Mouse (Mus musculus): ENCODE measurements at regions not wholly inside any gene's neighbourhood (a gene's known extent, or its start where the extent isn't known, plus 50 kb on each side); places are given as distances from the start of the nearest gene placed in this dataset.

DNA sequence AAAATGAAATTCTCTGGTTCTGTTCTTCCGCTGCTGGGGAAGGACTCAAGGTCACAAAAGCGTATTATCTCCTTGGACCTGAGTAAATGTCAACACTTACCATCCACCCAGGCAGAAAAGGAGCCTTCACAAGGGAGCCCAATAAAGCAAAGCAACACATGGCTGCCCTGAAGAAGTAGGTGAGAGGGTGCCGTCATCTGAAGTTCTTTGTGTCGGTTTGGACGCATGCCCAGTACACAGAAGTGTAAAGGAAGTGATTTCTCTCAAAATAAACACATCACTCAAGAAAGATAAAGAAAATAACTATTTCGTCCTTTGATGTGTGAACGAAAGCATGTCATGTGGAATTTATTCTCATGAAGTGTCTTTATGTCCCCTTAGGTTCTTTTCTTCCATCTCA lies 559.0 kb upstream of the A1bg start:
- H3K4me2 ChIP-seq (replicated peaks; ENCODE audit: low read depth, low read length): no peak overlapping the region
- ATAC-seq (ENCODE audit: low FRiP score) (no peak), DNase-seq (ENCODE audit: low spot score) (no peak)
- H3K9me3 ChIP-seq (ENCODE audit: control insufficient read depth, low read length): no peaks in the 10 kb centered on the region
- H3K9ac ChIP-seq (ENCODE audit: low read depth, low read length): no peak overlapping the region
- WGBS: 77% methylated on average over 7 of the region's 7 CpGs
- no peak overlapping the region for H3K4me3 ChIP-seq (ENCODE audit: low read depth, low read length)
- no peak overlapping the region for H3K27ac ChIP-seq (ENCODE audit: low read depth, low read length)
- no peaks in the 10 kb centered on the region for H3K27me3 ChIP-seq (ENCODE audit: control insufficient read depth, insufficient read depth, low read length)
- H3K4me1 ChIP-seq (replicated peaks; ENCODE audit: control insufficient read depth, insufficient read depth, low read length): no peaks in the 10 kb centered on the region
- no peaks in the 10 kb centered on the region for H3K36me3 ChIP-seq (ENCODE audit: control insufficient read depth, insufficient read depth, low read length)

DNA sequence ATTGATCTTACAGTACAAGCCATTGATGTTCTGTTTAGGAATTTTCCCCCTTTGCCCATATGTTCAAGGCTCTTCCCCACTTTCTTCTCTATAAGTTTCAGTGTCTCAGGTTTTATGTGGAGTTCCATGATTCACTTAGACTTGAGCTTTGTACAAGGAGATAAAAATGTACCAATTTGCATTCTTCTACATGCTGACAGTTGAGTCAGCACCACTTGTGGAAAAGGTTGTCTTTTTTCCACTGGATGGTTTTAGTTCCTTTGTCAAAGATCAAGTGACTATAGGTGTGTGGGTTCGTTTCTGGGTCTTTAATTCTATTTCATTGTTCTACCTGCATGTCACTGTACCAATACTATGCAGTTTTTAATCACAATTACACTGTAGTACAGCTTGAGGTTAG lies 551.1 kb upstream of the A1bg start:
- Histone ChIP-seq H3K36me3 (ENCODE audit: control insufficient read depth, insufficient read depth, low read length) (no peaks in the 10 kb centered on the region), H3K27ac (ENCODE audit: low read depth, low read length) (no peak overlapping the region), H3K4me2 (replicated peaks; ENCODE audit: low read depth, low read length) (no peak overlapping the region), H3K9me3 (ENCODE audit: control insufficient read depth, low read length) (no peaks in the 10 kb centered on the region), H3K4me1 (replicated peaks; ENCODE audit: control insufficient read depth, insufficient read depth, low read length) (no peaks in the 10 kb centered on the region), H3K27me3 (ENCODE audit: control insufficient read depth, insufficient read depth, low read length) (no peaks in the 10 kb centered on the region), H3K4me3 (ENCODE audit: low read depth, low read length) (no peak overlapping the region), H3K9ac (ENCODE audit: low read depth, low read length) (no peak overlapping the region)
- whole genome bisulfite sequencing: 52% methylated on average over 1 of the region's 1 CpGs
- no peak for DNase-seq (ENCODE audit: low spot score)
- no peak for ATAC-seq (ENCODE audit: low FRiP score)

- Histone ChIP-seq H3K27me3 (ENCODE audit: control insufficient read depth, insufficient read depth, low read length) (no peaks in the 10 kb centered on the region), H3K36me3 (ENCODE audit: control insufficient read depth, insufficient read depth, low read length) (no peaks in the 10 kb centered on the region), H3K9ac (ENCODE audit: low read depth, low read length) (no peak overlapping the region), H3K4me2 (replicated peaks; ENCODE audit: low read depth, low read length) (no peak overlapping the region), H3K9me3 (ENCODE audit: control insufficient read depth, low read length) (no peaks in the 10 kb centered on the region), H3K27ac (ENCODE audit: low read depth, low read length) (no peak overlapping the region), H3K4me3 (ENCODE audit: low read depth, low read length) (no peak overlapping the region), H3K4me1 (replicated peaks; ENCODE audit: control insufficient read depth, insufficient read depth, low read length) (no peaks in the 10 kb centered on the region)
- DNase-seq (ENCODE audit: low spot score): no peak
- WGBS: 93% methylated on average over 5 of the region's 5 CpGs
- no peak for ATAC-seq (ENCODE audit: low FRiP score)
These were observed 532.2 kb upstream of the A1bg start for GRCm38 (mm10) chr15:61455042-61455441.

DNA sequence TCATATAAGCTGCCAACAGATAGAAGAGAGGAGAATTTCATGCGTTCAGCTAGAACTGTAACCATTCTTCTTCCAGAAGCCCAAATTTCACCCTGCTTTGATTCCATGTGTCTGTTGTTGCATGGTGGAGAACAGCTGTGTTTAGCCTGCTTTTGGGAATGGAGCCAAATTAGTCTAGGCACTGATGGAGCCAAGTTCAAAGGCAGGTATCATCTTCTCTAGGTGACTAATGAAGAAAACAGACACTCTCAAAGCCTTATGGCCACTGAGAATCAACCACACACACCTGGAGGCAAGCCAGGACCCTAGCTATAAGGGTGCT lies 531.5 kb upstream of the A1bg start:
- H3K27ac ChIP-seq (ENCODE audit: low read depth, low read length): no peak overlapping the region
- H3K4me2 ChIP-seq (replicated peaks; ENCODE audit: low read depth, low read length): no peak overlapping the region
- no peaks in the 10 kb centered on the region for H3K27me3 ChIP-seq (ENCODE audit: control insufficient read depth, insufficient read depth, low read length)
- H3K4me1 ChIP-seq (replicated peaks; ENCODE audit: control insufficient read depth, insufficient read depth, low read length): no peaks in the 10 kb centered on the region
- H3K9ac ChIP-seq (ENCODE audit: low read depth, low read length): no peak overlapping the region
- H3K36me3 ChIP-seq (ENCODE audit: control insufficient read depth, insufficient read depth, low read length): no peaks in the 10 kb centered on the region
- WGBS: 93% methylated on average over 1 of the region's 1 CpGs
- ATAC-seq (ENCODE audit: low FRiP score): no peak
- H3K9me3 ChIP-seq (ENCODE audit: control insufficient read depth, low read length): no peaks in the 10 kb centered on the region
- DNase-seq (ENCODE audit: low spot score): no peak
- no peak overlapping the region for H3K4me3 ChIP-seq (ENCODE audit: low read depth, low read length)

DNA sequence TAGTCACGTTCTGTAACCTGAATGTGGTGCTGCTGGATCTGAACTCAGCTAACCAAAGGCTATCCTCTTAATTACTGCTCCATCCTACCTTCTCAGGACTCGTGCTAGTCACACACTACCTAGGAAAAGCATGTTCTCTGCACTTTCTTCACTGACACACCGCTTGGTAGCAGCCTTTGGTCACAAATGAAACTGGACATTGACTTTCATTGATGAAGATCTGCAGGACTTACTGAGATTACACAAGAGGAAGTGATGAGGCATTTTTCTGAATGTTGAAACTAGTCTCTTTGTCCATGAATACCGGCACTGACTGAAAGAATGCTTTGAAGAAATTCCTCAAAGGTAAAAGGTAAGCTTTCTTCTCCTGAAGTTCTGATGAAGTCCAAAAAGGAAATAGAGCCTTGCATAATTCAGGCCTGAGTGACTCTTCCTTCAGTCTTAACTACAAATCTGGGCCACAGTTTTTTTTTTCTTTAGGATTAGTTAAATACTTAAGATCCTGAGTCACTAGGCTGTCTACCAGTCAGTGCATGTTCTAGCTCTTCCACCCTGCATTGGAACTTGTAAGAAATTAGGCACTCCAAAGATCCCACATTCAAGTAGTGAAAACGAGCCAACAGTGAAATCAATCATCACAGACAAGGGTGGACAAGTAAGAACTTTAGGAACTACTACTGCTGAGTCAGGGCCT lies 531.0 kb upstream of the A1bg start:
- no peak for ATAC-seq (ENCODE audit: low FRiP score)
- Histone ChIP-seq H3K27ac (ENCODE audit: low read depth, low read length) (no peak overlapping the region), H3K4me1 (replicated peaks; ENCODE audit: control insufficient read depth, insufficient read depth, low read length) (no peaks in the 10 kb centered on the region), H3K9ac (ENCODE audit: low read depth, low read length) (no peak overlapping the region), H3K4me2 (replicated peaks; ENCODE audit: low read depth, low read length) (no peak overlapping the region), H3K36me3 (ENCODE audit: control insufficient read depth, insufficient read depth, low read length) (no peaks in the 10 kb centered on the region), H3K4me3 (ENCODE audit: low read depth, low read length) (no peak overlapping the region), H3K27me3 (ENCODE audit: control insufficient read depth, insufficient read depth, low read length) (no peaks in the 10 kb centered on the region), H3K9me3 (ENCODE audit: control insufficient read depth, low read length) (no peaks in the 10 kb centered on the region)
- WGBS: 83% methylated on average over 5 of the region's 5 CpGs
- DNase-seq (ENCODE audit: low spot score): no peak

DNA sequence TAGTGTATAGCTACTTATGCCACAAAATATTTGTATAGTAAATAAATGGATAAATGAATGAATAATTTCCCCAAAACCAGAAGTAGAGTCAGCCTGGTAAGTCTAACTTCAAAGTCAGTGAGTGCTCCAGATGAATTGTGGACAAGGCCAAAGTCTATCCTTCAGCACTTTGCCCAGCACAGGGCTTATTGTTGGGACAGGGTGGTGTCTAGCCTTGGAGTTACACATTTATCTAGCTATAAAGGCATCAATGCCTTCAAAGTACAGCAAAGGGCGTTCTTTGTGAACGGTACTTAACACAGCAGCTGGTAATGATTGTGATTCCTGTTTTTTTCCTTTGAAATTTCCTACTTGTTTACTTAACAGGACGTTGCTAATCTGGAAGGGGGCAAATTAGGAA lies 527.4 kb upstream of the A1bg start:
- ATAC-seq (ENCODE audit: low FRiP score): no peak
- Histone ChIP-seq H3K27ac (ENCODE audit: low read depth, low read length) (no peak overlapping the region), H3K9me3 (ENCODE audit: control insufficient read depth, low read length) (no peaks in the 10 kb centered on the region), H3K4me3 (ENCODE audit: low read depth, low read length) (no peak overlapping the region), H3K4me1 (replicated peaks; ENCODE audit: control insufficient read depth, insufficient read depth, low read length) (no peaks in the 10 kb centered on the region), H3K27me3 (ENCODE audit: control insufficient read depth, insufficient read depth, low read length) (no peaks in the 10 kb centered on the region), H3K4me2 (replicated peaks; ENCODE audit: low read depth, low read length) (no peak overlapping the region), H3K36me3 (ENCODE audit: control insufficient read depth, insufficient read depth, low read length) (no peaks in the 10 kb centered on the region), H3K9ac (ENCODE audit: low read depth, low read length) (no peak overlapping the region)
- 57% methylated on average over 3 of the region's 3 CpGs for WGBS
- DNase-seq (ENCODE audit: low spot score): no peak

DNA sequence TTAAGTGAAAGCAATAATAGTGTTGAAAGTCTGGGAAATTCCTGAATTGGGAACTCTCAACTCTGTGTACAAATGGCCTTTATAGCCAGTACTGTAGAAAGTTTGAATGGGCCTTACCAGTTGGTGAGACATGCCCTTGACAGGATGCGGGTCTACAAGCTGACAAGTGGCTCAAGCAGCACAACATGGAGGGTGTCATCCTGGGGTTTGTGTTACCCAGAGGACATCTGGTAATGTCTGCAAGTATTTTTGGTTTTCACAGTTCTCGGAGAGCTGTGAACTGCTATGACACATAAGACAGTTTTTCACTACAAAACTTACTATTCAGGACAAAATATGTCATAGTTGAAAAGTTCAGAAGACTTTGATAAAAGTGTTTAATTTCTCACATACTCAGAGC lies 525.7 kb upstream of the A1bg start:
- no peak for DNase-seq (ENCODE audit: low spot score)
- Histone ChIP-seq H3K36me3 (ENCODE audit: control insufficient read depth, insufficient read depth, low read length) (no peaks in the 10 kb centered on the region), H3K4me3 (ENCODE audit: low read depth, low read length) (no peak overlapping the region), H3K9me3 (ENCODE audit: control insufficient read depth, low read length) (no peaks in the 10 kb centered on the region), H3K4me2 (replicated peaks; ENCODE audit: low read depth, low read length) (no peak overlapping the region), H3K9ac (ENCODE audit: low read depth, low read length) (no peak overlapping the region), H3K4me1 (replicated peaks; ENCODE audit: control insufficient read depth, insufficient read depth, low read length) (no peaks in the 10 kb centered on the region), H3K27me3 (ENCODE audit: control insufficient read depth, insufficient read depth, low read length) (no peaks in the 10 kb centered on the region), H3K27ac (ENCODE audit: low read depth, low read length) (no peak overlapping the region)
- 94% methylated on average over 2 of the region's 2 CpGs for WGBS
- ATAC-seq (ENCODE audit: low FRiP score): no peak

DNA sequence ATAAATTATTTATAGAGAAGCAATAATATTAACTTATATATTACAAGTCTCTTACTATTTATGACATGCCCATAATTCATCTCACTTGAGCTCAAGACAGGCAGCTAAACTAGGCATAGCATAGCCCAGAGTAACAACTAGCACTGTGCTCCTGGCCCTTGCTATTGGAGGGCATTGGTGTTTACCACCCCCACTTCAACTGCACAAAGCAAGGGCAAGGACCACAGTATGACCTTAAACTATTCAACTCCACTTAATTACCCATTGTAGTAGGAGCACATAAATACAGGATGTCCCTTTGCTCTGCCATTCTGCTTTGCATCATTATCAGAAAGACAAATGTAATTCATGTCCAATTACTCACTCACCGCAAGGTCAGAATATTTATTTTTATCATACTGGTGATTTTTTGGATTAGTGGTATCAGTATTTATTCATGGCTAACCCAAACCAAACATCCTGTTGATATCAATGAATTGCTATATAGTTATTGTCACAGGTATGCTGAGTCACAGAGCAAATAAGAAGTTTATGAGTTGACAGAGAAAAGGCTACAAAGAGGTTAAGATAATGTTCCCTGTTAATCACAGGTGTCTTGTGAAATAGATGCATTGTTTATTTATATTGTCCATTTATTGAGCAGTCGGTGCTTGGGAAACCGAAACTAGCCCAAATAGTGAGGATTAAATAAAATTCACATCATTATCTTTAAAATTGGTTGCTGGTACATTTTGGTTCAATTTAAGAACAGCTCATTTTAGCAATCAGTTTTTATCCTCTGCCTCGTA lies 523.4 kb upstream of the A1bg start:
- 89% methylated on average over 4 of the region's 4 CpGs for WGBS
- DNase-seq (ENCODE audit: low spot score) (no peak), ATAC-seq (ENCODE audit: low FRiP score) (no peak)
- Histone ChIP-seq H3K9ac (ENCODE audit: low read depth, low read length) (no peak overlapping the region), H3K4me2 (replicated peaks; ENCODE audit: low read depth, low read length) (no peak overlapping the region), H3K36me3 (ENCODE audit: control insufficient read depth, insufficient read depth, low read length) (no peaks in the 10 kb centered on the region), H3K9me3 (ENCODE audit: control insufficient read depth, low read length) (no peaks in the 10 kb centered on the region), H3K4me3 (ENCODE audit: low read depth, low read length) (no peak overlapping the region), H3K27ac (ENCODE audit: low read depth, low read length) (no peak overlapping the region), H3K27me3 (ENCODE audit: control insufficient read depth, insufficient read depth, low read length) (no peaks in the 10 kb centered on the region), H3K4me1 (replicated peaks; ENCODE audit: control insufficient read depth, insufficient read depth, low read length) (no peaks in the 10 kb centered on the region)

DNA sequence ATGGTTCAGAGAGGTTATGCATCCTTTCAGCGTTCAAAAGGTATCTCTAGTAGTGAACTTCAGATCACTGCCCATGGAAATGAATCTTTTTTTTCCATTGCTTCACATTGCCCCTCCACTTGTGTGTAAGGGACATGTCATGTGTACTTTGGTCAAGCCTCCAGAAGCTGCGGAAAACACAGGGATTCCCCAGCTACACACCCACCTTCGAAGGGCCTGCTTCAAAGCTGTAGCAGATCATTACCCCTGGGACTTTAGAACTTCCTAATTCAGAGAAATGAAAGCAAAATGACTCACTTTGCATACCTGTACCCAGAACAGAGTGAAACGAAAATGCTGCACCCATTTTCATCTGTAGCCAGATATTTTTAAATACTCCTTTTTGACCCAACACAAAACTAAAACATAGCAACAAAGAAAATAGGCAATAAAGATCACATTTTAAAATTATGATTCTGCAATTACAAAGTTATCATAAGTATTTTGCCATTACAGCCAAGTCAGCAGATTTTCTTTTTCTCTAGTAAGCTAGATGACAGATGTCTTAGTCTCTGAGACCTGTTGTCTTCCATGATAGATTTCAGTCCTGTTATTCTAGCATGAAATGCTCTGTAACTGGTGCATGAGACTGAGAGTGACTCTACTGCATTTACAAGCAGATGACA lies 519.1 kb upstream of the A1bg start:
- ATAC-seq (ENCODE audit: low FRiP score): no peak

More for the DNA sequence above, 519.1 kb upstream of the A1bg start:
- DNase-seq (ENCODE audit: low spot score): no peak
- H3K27ac ChIP-seq (ENCODE audit: low read depth, low read length): no peak overlapping the region
- no peaks in the 10 kb centered on the region for H3K4me1 ChIP-seq (replicated peaks; ENCODE audit: control insufficient read depth, insufficient read depth, low read length)
- no peak overlapping the region for H3K9ac ChIP-seq (ENCODE audit: low read depth, low read length)
- no peak overlapping the region for H3K4me2 ChIP-seq (replicated peaks; ENCODE audit: low read depth, low read length)
- no peaks in the 10 kb centered on the region for H3K9me3 ChIP-seq (ENCODE audit: control insufficient read depth, low read length)
- WGBS: 82% methylated on average over 4 of the region's 4 CpGs
- H3K4me3 ChIP-seq (ENCODE audit: low read depth, low read length): no peak overlapping the region
- H3K36me3 ChIP-seq (ENCODE audit: control insufficient read depth, insufficient read depth, low read length): no peaks in the 10 kb centered on the region
- H3K27me3 ChIP-seq (ENCODE audit: control insufficient read depth, insufficient read depth, low read length): no peaks in the 10 kb centered on the region
